Mouse (Mus musculus) gastrocnemius, postnatal 25 days (tissue): ENCODE measurements around the gene Fxyd3. TPM values are rescaled to one million over a fixed set of nuclear protein-coding genes. Genes with fewer than 3 reads are reported as not detected.

ENCODE experiments used
- DNase-seq: peaks from one replicate; pipeline ENCODE4 v3.0.0; 2022
- total RNA-seq, 2 experiments: library from RNA; stranded (reverse); gene quantifications; 1 replicate in 1 of 2; 2 replicates in 1 of 2; pipeline ENCODE4 v1.2.3; 2021

Fxyd3 gene
- total RNA-seq, 2 experiments from 2014 or later = 1.7 to 3.2 TPM

GRCm38 (mm10) chr7:31098697-31099611 is 22.4 kb upstream of the Fxyd3 start:
- no peak for DNase-seq

GRCm38 (mm10) chr7:31097583-31098248 is 21.2 kb upstream of the Fxyd3 start:
- peak; percentile 87 for DNase-seq

GRCm38 (mm10) chr7:31096892-31097564 is 20.5 kb upstream of the Fxyd3 start:
- no peak for DNase-seq

- no peak for DNase-seq
These were observed 18.4 kb upstream of the Fxyd3 start for GRCm38 (mm10) chr7:31094774-31095501.

- no peak for DNase-seq
These were observed 13.2 kb upstream of the Fxyd3 start for GRCm38 (mm10) chr7:31089721-31090120.

DNA sequence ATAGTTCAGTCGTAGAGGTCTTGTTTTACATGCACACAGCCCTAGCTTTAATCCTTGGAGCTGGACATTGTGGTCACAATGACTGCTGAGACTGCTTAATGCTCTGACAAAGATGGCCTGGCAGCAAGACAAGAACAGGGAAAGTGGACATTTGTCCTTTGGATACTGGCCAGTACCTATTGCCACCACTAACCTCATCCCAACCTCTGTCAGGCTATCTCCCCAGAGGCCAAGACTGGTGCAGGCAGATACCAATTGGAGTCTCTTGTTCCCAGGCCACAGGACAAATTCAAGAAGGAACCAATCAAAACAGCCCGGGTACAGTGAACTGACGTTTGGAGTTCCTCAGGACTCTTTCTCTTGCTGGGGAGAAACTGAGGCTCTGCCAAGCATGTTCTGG is 11.7 kb upstream of the Fxyd3 start:
- no peak for DNase-seq

DNA sequence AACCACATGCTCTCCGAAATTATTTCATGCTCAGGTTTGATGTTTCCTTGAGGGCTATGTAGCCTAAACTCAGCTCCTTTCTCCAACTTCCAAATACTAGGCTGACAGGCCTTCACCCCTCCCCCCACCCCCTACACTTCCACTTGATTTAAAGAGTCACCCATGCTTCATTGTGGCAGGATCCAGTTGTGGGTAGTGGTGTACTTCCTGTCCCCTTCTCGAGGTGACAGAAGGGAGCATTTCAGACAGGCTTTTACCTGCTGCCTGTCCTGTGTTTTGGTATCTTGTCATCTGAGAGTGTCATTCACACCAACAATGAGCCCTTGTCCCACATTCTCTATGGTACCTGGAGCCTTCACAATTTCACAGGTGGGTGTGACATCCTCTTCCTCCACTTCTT is 10.8 kb upstream of the Fxyd3 start:
- no peak for DNase-seq

DNA sequence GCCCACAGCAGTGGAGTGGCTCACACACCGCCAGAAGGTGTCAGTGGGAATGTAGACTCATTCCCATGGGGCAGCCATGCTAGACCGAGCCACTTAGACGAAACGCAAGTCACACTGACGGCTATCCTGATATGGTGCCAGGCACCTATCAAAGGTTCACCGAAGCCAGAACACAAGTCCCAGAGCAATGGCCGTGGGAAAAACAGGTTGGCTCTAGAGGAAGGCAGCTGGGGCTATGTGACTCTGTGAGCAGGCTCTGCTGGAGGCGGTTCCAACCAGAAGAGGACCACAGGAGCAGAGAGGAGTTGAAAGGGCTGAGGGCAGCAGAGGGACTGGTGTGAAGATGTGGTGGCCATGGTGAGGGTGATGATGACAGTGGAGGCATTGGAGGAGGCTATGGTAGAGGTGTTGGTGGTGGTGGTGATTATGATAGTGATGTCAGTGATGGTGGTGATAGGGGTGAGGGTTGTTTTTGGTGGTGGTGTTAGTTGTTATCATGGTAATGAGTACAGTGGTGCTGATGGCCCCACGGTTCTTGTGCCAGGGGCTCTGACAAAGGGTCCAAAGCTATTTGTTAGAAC is 9.8 kb upstream of the Fxyd3 start:
- no peak for DNase-seq

GRCm38 (mm10) chr7:31085171-31085570 is 8.7 kb upstream of the Fxyd3 start:
- peak; percentile 76 for DNase-seq

DNA sequence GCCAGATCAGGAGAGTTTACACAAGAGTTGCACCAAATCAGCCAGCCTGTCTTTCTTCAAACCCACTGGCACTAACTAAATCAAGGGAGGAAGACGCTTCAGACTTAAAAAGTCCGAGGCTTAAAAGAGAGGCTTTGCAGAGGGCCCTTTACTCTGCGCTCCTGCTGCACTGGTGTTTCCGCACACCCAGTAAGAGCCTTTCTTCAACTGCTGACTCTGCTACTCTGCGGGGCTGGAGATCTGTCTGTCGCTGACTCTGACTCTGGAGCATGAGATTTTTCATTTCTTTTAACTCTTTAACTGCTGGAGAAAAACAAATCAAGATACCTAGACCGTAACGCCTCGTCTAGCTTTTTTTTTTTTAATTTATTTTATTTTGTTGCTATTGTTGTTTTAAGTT is 7.6 kb upstream of the Fxyd3 start:
- DNase-seq = no peak

DNA sequence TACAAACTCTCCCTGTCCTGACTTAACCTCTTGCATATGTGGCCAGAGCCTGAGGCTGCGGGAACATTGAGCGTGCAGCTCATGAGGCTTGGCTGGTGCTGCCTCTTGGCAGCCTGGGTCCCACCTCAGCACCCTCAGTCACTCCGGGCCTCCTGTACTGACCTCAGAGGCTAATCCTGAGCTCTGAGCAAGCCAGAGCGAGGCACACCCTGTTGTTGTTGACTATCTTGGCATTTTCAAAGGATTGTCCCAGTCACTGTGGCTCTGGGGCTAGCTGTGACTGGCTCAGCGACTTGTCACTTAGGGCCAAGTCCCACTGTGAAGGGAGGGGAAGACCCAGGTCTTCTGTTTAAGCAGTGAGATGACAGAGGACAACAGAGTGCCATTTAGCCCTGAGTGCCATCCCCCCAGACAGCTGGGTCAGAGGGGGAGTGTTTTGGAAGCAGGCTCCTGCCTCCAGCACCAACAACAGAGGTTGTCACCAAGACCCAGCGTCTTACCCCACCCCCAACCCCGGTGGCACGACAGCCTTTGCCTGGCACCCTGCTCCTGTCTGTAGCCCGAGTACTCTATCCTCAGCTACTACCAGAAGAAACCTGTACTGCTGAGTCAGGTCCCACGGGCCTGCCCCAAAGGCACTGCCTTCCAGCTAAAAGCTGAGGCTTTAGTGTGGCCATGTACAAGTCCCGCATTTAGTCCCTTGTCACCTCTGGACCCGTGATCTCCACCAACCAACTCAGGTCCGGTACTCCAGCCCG is 6.5 kb upstream of the Fxyd3 start:
- peak; percentile 93 for DNase-seq

- no peak for DNase-seq
These were observed 5.6 kb upstream of the Fxyd3 start for GRCm38 (mm10) chr7:31082106-31082505.

DNA sequence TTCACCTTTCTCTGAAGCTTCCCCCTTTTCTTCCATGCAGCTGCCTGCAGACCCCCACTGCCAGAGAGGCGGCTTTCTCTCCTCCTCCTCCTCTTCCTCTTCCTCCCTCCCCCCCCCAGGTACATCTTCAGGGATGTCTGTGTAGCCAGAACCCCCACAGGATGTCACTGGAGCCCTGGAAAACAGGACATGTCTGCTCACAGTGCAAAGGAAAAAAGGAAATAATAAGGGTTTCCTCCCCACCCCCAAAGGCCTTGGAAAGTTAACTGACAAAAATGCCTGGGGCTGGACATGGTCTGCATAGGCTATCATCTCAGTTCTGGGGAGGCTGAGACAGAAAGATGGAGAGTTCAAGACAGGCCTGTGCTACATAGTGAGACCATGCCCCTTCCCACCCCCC is 4.6 kb upstream of the Fxyd3 start:
- no peak for DNase-seq

- DNase-seq = no peak
These were observed 4.1 kb upstream of the Fxyd3 start for GRCm38 (mm10) chr7:31080611-31081010.

GRCm38 (mm10) chr7:31079670-31080069 is 3.2 kb upstream of the Fxyd3 start:
- no peak for DNase-seq

GRCm38 (mm10) chr7:31077885-31078445 is 1.5 kb upstream of the Fxyd3 start:
- DNase-seq = no peak

- no peak for DNase-seq
These were observed 966 bp upstream of the Fxyd3 start for GRCm38 (mm10) chr7:31077470-31077869.

DNA sequence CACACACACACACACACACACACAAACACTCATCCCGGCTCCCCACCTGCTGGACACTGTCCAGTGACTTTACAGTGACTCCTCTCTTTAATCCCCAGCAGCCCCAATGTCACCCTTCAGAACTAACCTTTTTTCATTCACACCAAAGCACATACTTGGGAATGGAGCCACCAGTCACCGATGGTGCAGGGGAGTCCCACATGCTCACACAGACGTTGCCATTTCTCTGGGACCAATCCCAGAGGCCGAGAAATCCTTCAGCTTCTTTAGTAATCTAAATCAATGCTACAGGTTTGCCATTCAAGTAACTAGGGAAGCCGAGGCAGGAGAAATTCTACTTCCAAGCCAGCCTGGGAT is 1.8 kb downstream of the Fxyd3 start:
- no peak for DNase-seq

DNA sequence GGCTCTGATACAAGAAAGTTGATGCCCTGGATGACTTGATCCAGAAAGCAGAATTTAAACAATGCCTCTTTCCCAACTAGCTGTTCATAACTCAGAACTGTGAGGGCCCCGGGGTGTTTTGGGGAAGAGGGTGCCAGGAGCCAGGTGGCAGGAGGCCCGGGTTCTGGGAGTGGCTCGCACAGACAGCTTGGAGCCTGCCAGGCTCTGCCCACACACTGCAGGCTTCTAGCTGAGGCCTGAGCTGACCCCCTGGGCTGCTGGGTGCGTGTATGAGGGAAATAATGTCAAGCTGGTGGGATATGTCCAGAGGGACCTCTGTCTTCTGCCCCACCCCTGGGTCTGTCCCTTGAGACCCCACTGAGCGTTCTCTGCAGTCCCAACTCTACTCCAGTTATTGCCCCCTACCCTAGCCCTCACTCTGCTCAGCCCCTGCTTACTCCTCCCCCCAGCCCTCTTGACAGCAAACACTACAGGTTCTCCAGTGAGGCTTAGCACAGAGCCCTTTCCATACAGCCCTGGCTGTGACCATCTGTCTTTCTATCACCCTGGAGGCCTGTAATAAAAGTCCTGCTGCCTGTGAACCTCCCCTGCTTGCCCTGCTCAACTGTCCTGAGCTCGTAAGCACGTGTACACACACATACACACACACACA is 2.3 kb downstream of the Fxyd3 start:
- no peak for DNase-seq

DNA sequence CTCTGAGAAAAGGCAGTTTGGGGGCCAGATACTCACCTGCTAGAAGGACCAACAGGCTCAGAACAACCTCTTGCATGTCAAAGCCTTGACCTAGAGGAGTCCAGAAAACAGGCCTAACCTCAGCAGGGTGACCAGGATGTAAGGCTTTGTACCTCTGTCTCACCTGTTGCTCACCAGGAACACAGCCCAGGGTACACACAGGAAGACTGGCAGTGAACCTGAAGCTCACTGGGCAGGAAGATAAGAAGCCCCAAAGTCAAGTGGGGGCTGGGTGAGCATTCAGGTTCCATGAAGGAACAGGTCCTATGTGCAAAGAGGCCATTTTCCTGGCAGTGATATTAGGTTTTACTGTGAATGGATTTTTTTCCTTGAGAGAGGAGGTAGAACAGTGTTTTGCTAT is 3.0 kb downstream of the Fxyd3 start:
- DNase-seq = no peak
